17 mouse cellular contexts compared by ENCODE assay signal in genomic region chr16:94078318-94079074, GRCm38 (mm10). TPM values are rescaled to one million over a fixed set of nuclear protein-coding genes. Genes with fewer than 3 reads are reported as not detected.
DNase-seq lines count a peak whose midpoint lies in the region; ATAC-seq and TF ChIP-seq lines count a peak whose summit lies in the region.
"Had no signal": no experiment of that assay in that cellular context is flagged by ENCODE, and none has a peak within 500 bp of the region (broad histone marks: within the 10 kb centered on the region; RNA-seq: fewer than 3 reads in every experiment).

No protein-coding gene starts in this region.

- no peaks in the 10 kb centered on the region for H3K4me1 ChIP-seq in forebrain, postnatal 0 days (ENCODE audit: insufficient read depth)
- H3K4me1 ChIP-seq in forebrain, embryonic 11.5 days (replicated peaks; ENCODE audit: control insufficient read depth, insufficient read depth, low read length), result peaks cover 7% of the 10 kb centered on the region
- H3K4me1 ChIP-seq in limb, embryonic 15.5 days, result peaks cover 13% of the 10 kb centered on the region

- WGBS in forebrain, postnatal 0 days, result 2% methylated on average over 23 of the region's 23 CpGs
- under 1% methylated on average over 23 of the region's 23 CpGs for WGBS in forebrain, embryonic 11.5 days
- WGBS in limb, embryonic 15.5 days, result 3% methylated on average over 23 of the region's 23 CpGs

- no peak overlapping the region for H3K27ac ChIP-seq in forebrain, postnatal 0 days (ENCODE audit: low read depth, low read length)
- H3K27ac ChIP-seq in forebrain, embryonic 11.5 days (ENCODE audit: low read depth, low read length), result no peak overlapping the region
- H3K27ac ChIP-seq in limb, embryonic 15.5 days, result no peak overlapping the region
- H3K27ac ChIP-seq: lung, embryonic 15.5 days had no signal

- intact Hi-C loops in gastrocnemius, postnatal 14 days (cut with DNase I; ENCODE audit: low total_unique reads), result no loop called here

- ATAC-seq in forebrain, postnatal 0 days, result no peak
- ATAC-seq in forebrain, embryonic 11.5 days (replicated peaks; ENCODE audit: low FRiP score), result no peak
- ATAC-seq in limb, embryonic 15.5 days (ENCODE audit: insufficient number of reproducible peaks, low FRiP score, low TSS enrichment, low read depth), result no peak
- ATAC-seq: Patski had no signal

- H3K4me2 ChIP-seq in forebrain, postnatal 0 days (ENCODE audit: low read depth), result no peak overlapping the region
- no peak overlapping the region for H3K4me2 ChIP-seq in forebrain, embryonic 11.5 days (ENCODE audit: low read depth, low read length, severe bottlenecking)
- 0 out of 2 replicates have a peak overlapping the region, but pooled peaks have one; percentile 24 for H3K4me2 ChIP-seq in limb, embryonic 15.5 days
- H3K4me2 ChIP-seq: lung, embryonic 15.5 days had no signal

- H3K36me3 ChIP-seq in forebrain, postnatal 0 days (ENCODE audit: insufficient read depth), result no peaks in the 10 kb centered on the region
- no peaks in the 10 kb centered on the region for H3K36me3 ChIP-seq in forebrain, embryonic 11.5 days (ENCODE audit: control insufficient read depth, insufficient read depth, low read length)
- H3K36me3 ChIP-seq in limb, embryonic 15.5 days, result no peaks in the 10 kb centered on the region
- H3K36me3 ChIP-seq: lung, embryonic 15.5 days had no signal

- H3K27me3 ChIP-seq in forebrain, postnatal 0 days (ENCODE audit: insufficient read depth, low read length), result peaks cover 65% of the 10 kb centered on the region
- peaks cover 77% of the 10 kb centered on the region for H3K27me3 ChIP-seq in forebrain, embryonic 11.5 days (ENCODE audit: control insufficient read depth, insufficient read depth, low read length)
- peaks cover 92% of the 10 kb centered on the region for H3K27me3 ChIP-seq in limb, embryonic 15.5 days
- H3K27me3 ChIP-seq: Patski had no signal

- no peak overlapping the region for H3K9ac ChIP-seq in forebrain, postnatal 0 days
- no peak overlapping the region for H3K9ac ChIP-seq in forebrain, embryonic 11.5 days (ENCODE audit: low read length)
- H3K9ac ChIP-seq in limb, embryonic 15.5 days, result no peak overlapping the region
- H3K9ac ChIP-seq: lung, embryonic 15.5 days had no signal

- TF ChIP-seq CTCF in forebrain, postnatal 0 days (IDR thresholded peaks at IDR 0.05; ENCODE audit: low read depth), result no peak

- DNase-seq in forebrain, postnatal 0 days, result peak; percentile 74
- no peak for DNase-seq in forebrain, embryonic 11.5 days (ENCODE audit: low spot score)
- peak; percentile 38 to 41 for DNase-seq in kidney, postnatal 4 days
- no peak for DNase-seq in kidney, postnatal 14 days
- DNase-seq in embryo, embryonic 9.5 days (ENCODE audit: extremely low spot score), result peak; percentile 45
- DNase-seq in gastrocnemius, postnatal 14 days, result no peak
- no peak for DNase-seq in adrenal gland, postnatal 25 days
- DNase-seq: layer of hippocampus, postnatal 36 days; thymus, postnatal 36 days had no signal

- no peak overlapping the region for H3K4me3 ChIP-seq in forebrain, postnatal 0 days (ENCODE audit: low read depth, low read length)
- H3K4me3 ChIP-seq in forebrain, embryonic 11.5 days (ENCODE audit: low read depth, low read length), result no peak overlapping the region
- H3K4me3 ChIP-seq in limb, embryonic 15.5 days, result peak overlapping the region; percentile 10; the same call in 1 of the 2 replicates
- H3K4me3 ChIP-seq: lung, embryonic 15.5 days; myocyte had no signal

- H3K9me3 ChIP-seq in forebrain, postnatal 0 days (ENCODE audit: low read length), result no peaks in the 10 kb centered on the region
- no peaks in the 10 kb centered on the region; the same call in 1 of the 2 replicates for H3K9me3 ChIP-seq in forebrain, embryonic 11.5 days (ENCODE audit: control insufficient read depth, low read length)
- H3K9me3 ChIP-seq in limb, embryonic 15.5 days, result no peaks in the 10 kb centered on the region
- H3K9me3 ChIP-seq: lung, embryonic 15.5 days had no signal

RNA-seq across cellular contexts. Expression of gene Sim2, which starts 6.2 kb away (rescaled TPM):
- 0.08 and 0.29 TPM in 2 replicates for total RNA-seq in forebrain, postnatal 0 days (2014; rRNA removed)
- 0.04 and 0.27 TPM in 2 replicates for polyA plus RNA-seq in forebrain, postnatal 0 days (2015; fragmentation: Nextera tagmentation; extraction: Ambion mirVana)
- polyA plus RNA-seq in forebrain, embryonic 11.5 days (2014; fragmentation: Nextera tagmentation; extraction: Ambion mirVana), result 1.2 and 1.3 TPM in 2 replicates
- polyA plus RNA-seq in limb, embryonic 15.5 days (2015; fragmentation: Nextera tagmentation; extraction: Ambion mirVana), result 0.64 and 0.81 TPM in 2 replicates
- 10 to 100 TPM in 1 of 2 experiments, 1 to 10 TPM in 1; 9.7 to 11.4 TPM for total RNA-seq in gastrocnemius, postnatal 14 days (2021)
- total RNA-seq in adrenal gland, postnatal 25 days (2021), result not detected in 2 replicates
- total RNA-seq: adrenal gland, adult 18-20 months; heart, postnatal 10 days; liver, adult 2 months had no signal
- polyA plus RNA-seq: large intestine, adult 2 months; liver, adult 2 months had no signal

Comparison
In these comparisons a context has a peak if more than half of its experiments do, and no peak if none do; other contexts are left out.
1. DNase-seq: peak in forebrain, postnatal 0 days (single experiment), kidney, postnatal 4 days (2 of 2) and embryo, embryonic 9.5 days (single experiment); none in forebrain, embryonic 11.5 days (single experiment), kidney, postnatal 14 days (single experiment), gastrocnemius, postnatal 14 days (single experiment) and adrenal gland, postnatal 25 days (single experiment).